Mouse (Mus musculus): ENCODE measurements around the gene Ctdsp1. TPM values are rescaled to one million over a fixed set of nuclear protein-coding genes. Genes with fewer than 3 reads are reported as not detected.

Ctdsp1 gene
- total and polyA plus RNA-seq, 2 experiments = 27.1 to 167 TPM

GRCm38 (mm10) chr1:74351185-74351769 lies 40.0 kb upstream of the Ctdsp1 start:
- Histone ChIP-seq H3K27me3 (ENCODE audit: control insufficient read depth, insufficient read depth, low read length) (no peaks in the 10 kb centered on the region), H3K27ac (replicated peaks; ENCODE audit: insufficient read depth, low read depth, low read length) (no peak overlapping the region), H3K4me1 (ENCODE audit: control insufficient read depth, insufficient read depth, low read length) (peaks cover 1% of the 10 kb centered on the region; the same call in 1 of the 2 replicates), H3K4me3 (ENCODE audit: insufficient read depth, low read depth, low read length) (no peak overlapping the region), H3K79me2 (ENCODE audit: control insufficient read depth, insufficient read depth, low read length) (no peaks in the 10 kb centered on the region), H3K36me3 (ENCODE audit: control insufficient read depth, insufficient read depth, low read length) (peaks cover 2% of the 10 kb centered on the region; the same call in 1 of the 2 replicates), H3K9ac (ENCODE audit: low read depth, low read length) (no peak overlapping the region)
- WGBS = 94% methylated on average over 13 of the region's 13 CpGs
- TF ChIP-seq CTCF (IDR thresholded peaks at IDR 0.05; ENCODE audit: low read depth, low read length) (no peak), POLR2A (IDR thresholded peaks at IDR 0.05; ENCODE audit: extremely low read depth, insufficient read depth, low read length) (no peak)
- DNase-seq (ENCODE audit: extremely low read depth, low read depth, low spot score) = no peak

GRCm38 (mm10) chr1:74352532-74353096 lies 38.7 kb upstream of the Ctdsp1 start:
- TF ChIP-seq POLR2A (IDR thresholded peaks at IDR 0.05; ENCODE audit: extremely low read depth, insufficient read depth, low read length) (no peak), CTCF (IDR thresholded peaks at IDR 0.05; ENCODE audit: low read depth, low read length) (no peak)
- Histone ChIP-seq H3K4me3 (ENCODE audit: insufficient read depth, low read depth, low read length) (no peak overlapping the region), H3K27me3 (ENCODE audit: control insufficient read depth, insufficient read depth, low read length) (no peaks in the 10 kb centered on the region), H3K4me1 (ENCODE audit: control insufficient read depth, insufficient read depth, low read length) (peaks cover 1% of the 10 kb centered on the region; the same call in 1 of the 2 replicates), H3K36me3 (ENCODE audit: control insufficient read depth, insufficient read depth, low read length) (peaks cover 2% of the 10 kb centered on the region; the same call in 1 of the 2 replicates), H3K27ac (replicated peaks; ENCODE audit: insufficient read depth, low read depth, low read length) (peak overlapping the region; percentile 25; the same call in 1 of the 2 replicates), H3K79me2 (ENCODE audit: control insufficient read depth, insufficient read depth, low read length) (no peaks in the 10 kb centered on the region), H3K9ac (ENCODE audit: low read depth, low read length) (no peak overlapping the region)
- no peak for DNase-seq (ENCODE audit: extremely low read depth, low read depth, low spot score)
- 80% methylated on average over 5 of the region's 5 CpGs for WGBS

DNA sequence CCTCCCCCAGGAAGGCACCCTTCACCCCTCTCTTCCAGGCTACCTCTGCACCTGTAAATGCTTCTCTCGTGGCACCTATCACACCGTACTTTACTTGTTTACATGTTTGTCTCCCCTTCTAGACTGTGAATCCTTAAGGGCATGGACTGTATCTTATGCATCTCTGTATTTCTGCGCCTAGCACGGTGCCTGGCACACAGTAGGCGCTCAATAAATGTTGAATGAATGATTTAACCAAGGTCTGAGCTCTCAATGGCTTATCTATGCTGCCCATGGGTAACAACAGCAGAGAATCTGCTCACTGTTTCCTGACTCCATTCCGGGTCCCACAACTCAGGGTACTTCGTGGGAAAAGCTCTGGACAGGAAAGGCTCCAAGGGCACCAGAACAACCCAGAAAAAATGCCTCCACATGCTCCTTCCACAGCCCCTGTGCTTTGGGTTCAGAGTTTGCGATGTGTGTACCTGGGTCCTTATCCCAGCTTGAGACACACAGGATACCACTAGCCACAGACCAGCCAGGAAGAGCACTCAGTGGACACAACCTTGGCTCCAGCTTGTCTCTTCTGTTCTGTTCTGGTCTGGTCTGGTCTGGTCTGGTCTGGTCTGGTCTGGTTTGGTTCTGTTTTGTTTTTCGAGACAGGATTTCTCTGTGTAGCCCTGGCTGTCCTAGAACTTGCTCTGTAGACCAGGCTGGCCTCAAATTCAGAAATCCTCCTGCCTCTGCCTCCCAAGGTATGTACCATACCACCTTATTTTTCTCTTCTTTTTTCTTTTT lies 37.7 kb upstream of the Ctdsp1 start:
- H3K27ac ChIP-seq (replicated peaks; ENCODE audit: insufficient read depth, low read depth, low read length) = no peak overlapping the region
- peaks cover 2% of the 10 kb centered on the region; the same call in 1 of the 2 replicates for H3K36me3 ChIP-seq (ENCODE audit: control insufficient read depth, insufficient read depth, low read length)
- no peaks in the 10 kb centered on the region for H3K27me3 ChIP-seq (ENCODE audit: control insufficient read depth, insufficient read depth, low read length)
- WGBS = 88% methylated on average over 9 of the region's 9 CpGs
- TF ChIP-seq CTCF (IDR thresholded peaks at IDR 0.05; ENCODE audit: low read depth, low read length) (no peak), POLR2A (IDR thresholded peaks at IDR 0.05; ENCODE audit: extremely low read depth, insufficient read depth, low read length) (no peak)
- H3K9ac ChIP-seq (ENCODE audit: low read depth, low read length) = no peak overlapping the region
- no peaks in the 10 kb centered on the region for H3K79me2 ChIP-seq (ENCODE audit: control insufficient read depth, insufficient read depth, low read length)
- no peak overlapping the region for H3K4me3 ChIP-seq (ENCODE audit: insufficient read depth, low read depth, low read length)
- H3K4me1 ChIP-seq (ENCODE audit: control insufficient read depth, insufficient read depth, low read length) = peaks cover 1% of the 10 kb centered on the region; the same call in 1 of the 2 replicates
- DNase-seq (ENCODE audit: extremely low read depth, low read depth, low spot score) = no peak

- no peak for DNase-seq (ENCODE audit: extremely low read depth, low read depth, low spot score)
- Histone ChIP-seq H3K27me3 (ENCODE audit: control insufficient read depth, insufficient read depth, low read length) (no peaks in the 10 kb centered on the region), H3K27ac (replicated peaks; ENCODE audit: insufficient read depth, low read depth, low read length) (no peak overlapping the region), H3K4me1 (ENCODE audit: control insufficient read depth, insufficient read depth, low read length) (peaks cover 1% of the 10 kb centered on the region; the same call in 1 of the 2 replicates), H3K36me3 (ENCODE audit: control insufficient read depth, insufficient read depth, low read length) (no peaks in the 10 kb centered on the region), H3K4me3 (ENCODE audit: insufficient read depth, low read depth, low read length) (no peak overlapping the region), H3K9ac (ENCODE audit: low read depth, low read length) (no peak overlapping the region), H3K79me2 (ENCODE audit: control insufficient read depth, insufficient read depth, low read length) (no peaks in the 10 kb centered on the region)
- TF ChIP-seq CTCF (IDR thresholded peaks at IDR 0.05; ENCODE audit: low read depth, low read length) (no peak), POLR2A (IDR thresholded peaks at IDR 0.05; ENCODE audit: extremely low read depth, insufficient read depth, low read length) (no peak)
Observed at GRCm38 (mm10) chr1:74357531-74357930, 33.8 kb upstream of the Ctdsp1 start.

DNA sequence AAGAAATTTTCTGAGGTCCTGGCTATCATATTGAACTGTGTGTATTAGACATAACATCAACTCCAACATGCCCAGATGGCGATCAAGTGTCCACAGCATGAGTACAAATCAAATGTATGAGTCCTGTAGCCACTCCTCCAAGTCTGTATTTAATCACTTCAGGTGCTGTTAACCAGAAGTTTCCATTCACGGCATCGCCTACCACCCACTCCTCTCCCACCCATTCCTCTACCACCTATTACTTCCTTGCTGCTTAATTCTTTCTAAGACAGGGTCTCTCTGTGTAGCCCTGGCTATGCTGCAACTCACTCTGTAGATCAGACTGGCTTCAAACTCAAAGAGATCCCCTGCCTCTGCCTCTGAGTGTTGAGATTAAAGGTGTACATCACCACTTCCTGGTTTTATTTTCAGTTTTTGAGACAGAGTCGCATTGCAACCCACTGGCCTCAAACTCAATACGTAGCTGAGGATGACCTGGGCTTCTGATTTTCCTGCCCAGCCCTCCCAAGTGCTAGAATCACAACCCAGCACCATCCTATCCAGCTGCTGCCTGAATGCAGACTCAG lies 31.3 kb upstream of the Ctdsp1 start:
- Histone ChIP-seq H3K4me3 (ENCODE audit: insufficient read depth, low read depth, low read length) (no peak overlapping the region), H3K79me2 (ENCODE audit: control insufficient read depth, insufficient read depth, low read length) (no peaks in the 10 kb centered on the region), H3K9ac (ENCODE audit: low read depth, low read length) (no peak overlapping the region), H3K36me3 (ENCODE audit: control insufficient read depth, insufficient read depth, low read length) (no peaks in the 10 kb centered on the region), H3K4me1 (ENCODE audit: control insufficient read depth, insufficient read depth, low read length) (no peaks in the 10 kb centered on the region), H3K27me3 (ENCODE audit: control insufficient read depth, insufficient read depth, low read length) (no peaks in the 10 kb centered on the region), H3K27ac (replicated peaks; ENCODE audit: insufficient read depth, low read depth, low read length) (no peak overlapping the region)
- TF ChIP-seq POLR2A (IDR thresholded peaks at IDR 0.05; ENCODE audit: extremely low read depth, insufficient read depth, low read length) = no peak
- no peak for TF ChIP-seq CTCF (IDR thresholded peaks at IDR 0.05; ENCODE audit: low read depth, low read length)
- 88% methylated on average over 5 of the region's 5 CpGs for WGBS
- DNase-seq (ENCODE audit: extremely low read depth, low read depth, low spot score) = no peak

Data from liver, adult 2 months (tissue).